Mouse (Mus musculus) erythroblast, embryonic 14.5 days (primary cell): ENCODE measurements around the gene Olfr308. TPM values are rescaled to one million over a fixed set of nuclear protein-coding genes. Genes with fewer than 3 reads are reported as not detected.
"Not testable (repeated sequence)": the region's sequence is repeated elsewhere in the genome, so short reads cannot be mapped to it uniquely, and the experiment has no call there.

Source experiments
- H3K27me3 ChIP-seq: 2 replicates; pipeline ENCODE4 v1.6.1; 2012; ENCODE audit warnings: inconsistent platforms; ENCODE audit not compliant: control insufficient read depth
- H3K36me3 ChIP-seq: 2 replicates; pipeline ENCODE4 v1.6.1; 2012; ENCODE audit warnings: mild to moderate bottlenecking, inconsistent platforms; ENCODE audit not compliant: control insufficient read depth
- H3K4me1 ChIP-seq: 2 replicates; pipeline ENCODE4 v1.6.1; 2012; ENCODE audit warnings: inconsistent platforms; ENCODE audit not compliant: control insufficient read depth
- H3K4me3 ChIP-seq: replicated peaks from 2 replicates; pipeline ENCODE3; 2012; ENCODE audit warnings: moderate library complexity, mild to moderate bottlenecking, inconsistent platforms
- H3K9me3 ChIP-seq: 2 replicates; pipeline ENCODE4 v1.6.1; 2012; ENCODE audit warnings: low read length, inconsistent platforms, mixed read lengths; ENCODE audit not compliant: control insufficient read depth
- GATA1 ChIP-seq: IDR thresholded peaks from 2 replicates; pipeline ENCODE4 v1.6.1; 2012; ENCODE audit warnings: low read length, inconsistent platforms, mixed read lengths
- TAL1 ChIP-seq: IDR thresholded peaks from 3 replicates; pipeline ENCODE4 v1.6.1; 2012; ENCODE audit warnings: low read length, inconsistent platforms, mixed read lengths
- polyA plus RNA-seq: library from polyadenylated mRNA; stranded (reverse); fragments of >175 nt; gene quantifications from 2 replicates; pipeline ENCODE4 v1.2.3, GENCODE M21; 2012

Olfr308 gene
- polyA plus RNA-seq = not detected in 2 replicates

- Histone ChIP-seq H3K27me3 (no peaks in the 10 kb centered on the region), H3K4me1 (no peaks in the 10 kb centered on the region), H3K36me3 (no peaks in the 10 kb centered on the region), H3K9me3 (no peaks in the 10 kb centered on the region; the same call in 1 of the 2 replicates), H3K4me3 (no peak within 1 kb of the TSS)
- TF ChIP-seq TAL1 = no peak
- no peak for TF ChIP-seq GATA1
These were observed at the start of gene Olfr308 for GRCm38 (mm10) chr7:86325530-86325929. Olfr308 (minus strand) TSS chr7:86325630.

- Histone ChIP-seq H3K4me1 (no peaks in the 10 kb centered on the region), H3K36me3 (no peaks in the 10 kb centered on the region), H3K9me3 (0 out of 2 replicates have a peak, but pooled peaks cover 2% of the 10 kb centered on the region), H3K27me3 (no peaks in the 10 kb centered on the region), H3K4me3 (no peak within 1 kb of the TSS)
- TF ChIP-seq GATA1 (no peak), TAL1 (no peak)
These were observed 41.4 kb upstream of the Olfr308 start, which contains the start of gene Olfr305 for GRCm38 (mm10) chr7:86366828-86367227. Olfr305 (minus strand) TSS chr7:86366928.

DNA sequence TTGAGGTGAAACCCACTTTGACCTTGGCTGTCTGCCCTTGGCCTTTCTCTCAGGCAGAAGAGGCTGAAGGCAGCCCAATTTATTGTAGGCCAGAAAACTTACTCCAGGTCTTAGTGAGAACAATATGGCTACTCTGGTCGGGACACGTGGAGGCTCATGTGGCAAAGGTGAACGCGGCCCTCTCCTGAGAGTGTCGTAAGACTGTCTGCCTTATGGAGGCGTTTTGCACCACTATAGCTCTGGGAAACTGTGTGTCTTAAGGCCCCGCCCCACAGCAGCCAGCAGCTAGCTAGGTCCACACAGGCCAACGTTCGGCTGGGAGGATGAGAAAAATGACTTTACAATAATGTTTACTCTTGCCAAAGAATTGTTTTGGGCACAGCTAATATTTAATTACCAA lies 20.9 kb upstream of the Olfr308 start:
- H3K36me3 ChIP-seq, H3K4me3 ChIP-seq, H3K4me1 ChIP-seq, H3K27me3 ChIP-seq, H3K9me3 ChIP-seq: not testable (repeated sequence)

DNA sequence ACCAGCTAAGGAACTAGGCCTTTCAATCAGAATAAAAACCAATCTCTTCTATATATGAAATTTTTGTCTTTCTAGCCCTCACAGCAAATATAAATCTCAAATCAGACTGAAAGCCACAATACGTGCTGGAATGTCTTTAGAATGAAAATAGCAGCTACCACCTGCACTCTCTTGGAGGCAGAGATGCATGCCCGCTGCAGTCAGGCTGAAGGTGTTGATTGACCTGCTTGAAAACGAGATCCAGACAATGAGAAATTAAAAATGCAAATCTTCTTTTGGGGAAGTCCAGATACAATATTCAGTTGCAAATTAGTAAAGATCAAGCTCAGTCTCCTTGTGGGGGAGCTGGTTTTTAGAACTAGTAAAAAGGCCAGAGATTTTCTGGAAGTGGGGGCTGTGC lies 18.8 kb upstream of the Olfr308 start:
- H3K9me3 ChIP-seq = peaks cover 8% of the 10 kb centered on the region; the same call in 1 of the 2 replicates
- no peaks in the 10 kb centered on the region for H3K36me3 ChIP-seq
- no peaks in the 10 kb centered on the region for H3K4me1 ChIP-seq
- H3K27me3 ChIP-seq = no peaks in the 10 kb centered on the region
- TF ChIP-seq GATA1 (no peak), TAL1 (no peak)
- H3K4me3 ChIP-seq = no peak overlapping the region

- Histone ChIP-seq H3K4me1 (no peaks in the 10 kb centered on the region), H3K36me3 (no peaks in the 10 kb centered on the region)
These were observed 17.6 kb upstream of the Olfr308 start for GRCm38 (mm10) chr7:86342881-86343565.

DNA sequence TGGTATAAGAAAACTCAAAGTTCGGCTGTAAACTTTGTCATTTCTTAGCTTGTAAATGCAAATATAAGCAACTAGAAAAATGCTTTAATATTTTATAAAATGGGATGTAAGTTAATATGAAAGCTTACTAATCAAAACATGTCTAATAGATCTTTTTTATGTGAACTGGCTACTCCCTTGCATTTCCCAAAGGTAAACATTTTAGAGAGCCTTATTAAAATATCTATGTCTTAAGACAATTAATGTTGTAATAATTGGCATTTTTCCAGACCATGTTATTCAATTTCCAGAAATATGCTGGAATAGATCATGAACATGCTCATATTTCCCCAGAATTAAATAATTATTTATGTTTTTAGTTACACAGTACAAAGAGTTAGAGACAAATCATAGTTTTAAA lies 12.1 kb upstream of the Olfr308 start, which contains the start of gene Olfr307:
Gene Olfr307, minus strand, starts transcription at position 101 of the 400 bp plus-strand sequence.
- Histone ChIP-seq H3K4me3 (no peak within 1 kb of the TSS), H3K27me3 (no peaks in the 10 kb centered on the region), H3K9me3 (no peaks in the 10 kb centered on the region; the same call in 1 of the 2 replicates), H3K36me3 (no peaks in the 10 kb centered on the region), H3K4me1 (no peaks in the 10 kb centered on the region)
- TF ChIP-seq GATA1 (no peak), TAL1 (no peak)

More at GRCm38 (mm10) chr7:86342881-86343565, 17.6 kb upstream of the Olfr308 start:
- H3K4me3 ChIP-seq = no peak overlapping the region
- H3K27me3 ChIP-seq = no peaks in the 10 kb centered on the region
- peaks cover 3% of the 10 kb centered on the region; the same call in 1 of the 2 replicates for H3K9me3 ChIP-seq
- no peak for TF ChIP-seq TAL1

DNA sequence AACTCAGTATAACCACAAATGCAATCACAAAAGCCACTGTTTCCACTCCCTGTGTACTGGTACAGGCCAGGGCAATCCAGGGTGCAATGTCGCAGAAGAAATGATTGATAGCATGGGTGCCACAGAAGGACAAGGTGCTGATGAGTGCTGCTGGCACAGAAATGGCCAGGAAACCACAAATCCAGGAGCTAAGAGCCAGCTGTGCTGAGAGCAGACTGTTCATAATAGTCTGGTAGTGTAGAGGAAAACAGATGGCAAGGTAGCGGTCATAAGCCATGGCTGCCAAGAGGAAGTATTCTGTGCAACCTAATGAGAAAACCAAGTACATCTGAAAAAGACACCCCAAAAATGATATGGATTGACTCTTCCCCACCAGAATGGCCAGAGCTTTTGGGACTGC lies 4.1 kb downstream of the Olfr308 start:
- no peaks in the 10 kb centered on the region for H3K27me3 ChIP-seq
- no peaks in the 10 kb centered on the region for H3K4me1 ChIP-seq
- H3K4me3 ChIP-seq = no peak overlapping the region
- no peaks in the 10 kb centered on the region for H3K36me3 ChIP-seq
- no peak for TF ChIP-seq GATA1
- TF ChIP-seq TAL1 = no peak
- no peaks in the 10 kb centered on the region; the same call in 1 of the 2 replicates for H3K9me3 ChIP-seq

- TF ChIP-seq TAL1 = no peak
- no peak for TF ChIP-seq GATA1
- Histone ChIP-seq H3K4me1 (no peaks in the 10 kb centered on the region), H3K36me3 (no peaks in the 10 kb centered on the region), H3K27me3 (no peaks in the 10 kb centered on the region), H3K9me3 (no peaks in the 10 kb centered on the region; the same call in 1 of the 2 replicates), H3K4me3 (no peak within 1 kb of the TSS)
These were observed 11.8 kb downstream of the Olfr308 start, which contains the start of gene Olfr309 for GRCm38 (mm10) chr7:86313608-86314007. Olfr309 (minus strand) TSS chr7:86313708.

- no peak within 1 kb of the TSS for H3K4me3 ChIP-seq
- TF ChIP-seq TAL1 (no peak), GATA1 (no peak)
- no peaks in the 10 kb centered on the region for H3K4me1 ChIP-seq
- no peaks in the 10 kb centered on the region for H3K36me3 ChIP-seq
- no peaks in the 10 kb centered on the region for H3K27me3 ChIP-seq
- H3K9me3 ChIP-seq = no peaks in the 10 kb centered on the region
These were observed 48.4 kb downstream of the Olfr308 start, which contains the start of gene Olfr310 for GRCm38 (mm10) chr7:86277072-86277471. Olfr310 (minus strand) TSS chr7:86277172.

Other genes starting within 250 kb of the Olfr308 start
- not detected in 2 replicates for gene Vmn2r75, start 153.9 kb downstream of the Olfr308 start, polyA plus RNA-seq
- 0.01 TPM in 1 of 2 replicates, not detected in the other for gene Vmn2r76, start 79.3 kb downstream of the Olfr308 start, polyA plus RNA-seq
- not detected in 2 replicates for gene Olfr310, start 48.5 kb downstream of the Olfr308 start, polyA plus RNA-seq
- gene Olfr309, start 11.9 kb downstream of the Olfr308 start, polyA plus RNA-seq = not detected in 2 replicates
- 0.08 TPM in 1 of 2 replicates, not detected in the other for gene Olfr307, start 12.0 kb upstream of the Olfr308 start, polyA plus RNA-seq
- not detected in 2 replicates for gene Olfr305, start 41.3 kb upstream of the Olfr308 start, polyA plus RNA-seq
- not detected in 2 replicates for gene Olfr304, start 61.0 kb upstream of the Olfr308 start, polyA plus RNA-seq
- gene Olfr303, start 72.2 kb upstream of the Olfr308 start, polyA plus RNA-seq = 0.01 TPM in 1 of 2 replicates, not detected in the other
- not detected in 2 replicates for gene Olfr301, start 78.2 kb upstream of the Olfr308 start, polyA plus RNA-seq
- gene Olfr299, start 134.3 kb upstream of the Olfr308 start, polyA plus RNA-seq = not detected in 2 replicates
- gene Olfr298, start 166.9 kb upstream of the Olfr308 start, polyA plus RNA-seq = not detected in 2 replicates
- not detected in 2 replicates for gene Olfr297, start 194.3 kb upstream of the Olfr308 start, polyA plus RNA-seq